Mouse (Mus musculus): ENCODE results near the gene Ctsll3.
A peak's percentile ranks its signal among the peaks of the same experiment; 100 is the strongest.

The Ctsll3 gene

GRCm38 (mm10) chr13:60802749-60803148 is at the start of gene Ctsll3:
Gene Ctsll3, minus strand, starts transcription at chr13:60802849.
- DNase-seq (ENCODE audit: low spot score): no peak

GRCm38 (mm10) chr13:60848241-60849120 is 45.8 kb upstream of the Ctsll3 start:
- no peak for DNase-seq (ENCODE audit: low spot score)

- no peak for DNase-seq (ENCODE audit: low spot score)
Measured at GRCm38 (mm10) chr13:60843153-60843552, 40.5 kb upstream of the Ctsll3 start.

GRCm38 (mm10) chr13:60842703-60843102 is 40.1 kb upstream of the Ctsll3 start:
- no peak for DNase-seq (ENCODE audit: low spot score)

- no peak for DNase-seq (ENCODE audit: low spot score)
Measured at GRCm38 (mm10) chr13:60839353-60839902, 36.8 kb upstream of the Ctsll3 start.

GRCm38 (mm10) chr13:60826052-60826451 is 23.4 kb upstream of the Ctsll3 start:
- peak; percentile 3 for DNase-seq (ENCODE audit: low spot score)

GRCm38 (mm10) chr13:60820486-60821175 is 18.0 kb upstream of the Ctsll3 start:
- DNase-seq (ENCODE audit: low spot score): no peak

- peak; percentile 77 for DNase-seq (ENCODE audit: low spot score)
Measured at GRCm38 (mm10) chr13:60819469-60819868, 16.8 kb upstream of the Ctsll3 start.

GRCm38 (mm10) chr13:60813722-60814121 is 11.1 kb upstream of the Ctsll3 start:
- no peak for DNase-seq (ENCODE audit: low spot score)

GRCm38 (mm10) chr13:60812768-60813167 is 10.1 kb upstream of the Ctsll3 start:
- no peak for DNase-seq (ENCODE audit: low spot score)

GRCm38 (mm10) chr13:60809690-60810089 is 7.0 kb upstream of the Ctsll3 start:
- DNase-seq (ENCODE audit: low spot score): no peak

- no peak for DNase-seq (ENCODE audit: low spot score)
Measured at GRCm38 (mm10) chr13:60789466-60789865, 13.2 kb downstream of the Ctsll3 start.

GRCm38 (mm10) chr13:60786264-60786663 is 16.4 kb downstream of the Ctsll3 start, which contains the start of gene BC051665:
Gene BC051665, minus strand, starts transcription at chr13:60786364.
- DNase-seq (ENCODE audit: low spot score): no peak

- DNase-seq (ENCODE audit: low spot score): no peak
Measured at GRCm38 (mm10) chr13:60783301-60783700, 19.3 kb downstream of the Ctsll3 start.

GRCm38 (mm10) chr13:60780534-60780933 is 22.1 kb downstream of the Ctsll3 start:
- DNase-seq (ENCODE audit: low spot score): no peak

- DNase-seq (ENCODE audit: low spot score): no peak
Measured at GRCm38 (mm10) chr13:60761161-60761560, 41.5 kb downstream of the Ctsll3 start.

- no peak for DNase-seq (ENCODE audit: low spot score)
Measured at GRCm38 (mm10) chr13:60760392-60760791, 42.3 kb downstream of the Ctsll3 start.

- DNase-seq (ENCODE audit: low spot score): peak; percentile 67
Measured at GRCm38 (mm10) chr13:60759136-60759535, 43.5 kb downstream of the Ctsll3 start.

GRCm38 (mm10) chr13:60757292-60757691 is 45.4 kb downstream of the Ctsll3 start:
- DNase-seq (ENCODE audit: low spot score): no peak

- no peak for DNase-seq (ENCODE audit: low spot score)
Measured at GRCm38 (mm10) chr13:60755251-60755650, 47.4 kb downstream of the Ctsll3 start.

- no peak for DNase-seq (ENCODE audit: low spot score)
Measured at GRCm38 (mm10) chr13:60753216-60753615, 49.4 kb downstream of the Ctsll3 start.

- DNase-seq (ENCODE audit: low spot score): no peak
Measured at GRCm38 (mm10) chr13:60750930-60751329, 51.7 kb downstream of the Ctsll3 start.

- DNase-seq (ENCODE audit: low spot score): peak; percentile 55
Measured at GRCm38 (mm10) chr13:60748556-60748955, 54.1 kb downstream of the Ctsll3 start.
